Mouse (Mus musculus) stomach, embryonic 14.5 days (tissue): ENCODE measurements at regions not wholly inside any gene's neighbourhood (a gene's known extent, or its start where the extent isn't known, plus 50 kb on each side); places are given as distances from the start of the nearest gene placed in this dataset.

Experiments
- ATAC-seq: fragments of 200-750 bp; cut with Nextera tagmentation; 2 replicates; pipeline ENCODE4 v1.8.0; 2017; ENCODE audit warnings: low read depth, moderate TSS enrichment; ENCODE audit not compliant: insufficient number of reproducible peaks, insufficient read depth, low FRiP score
- H3K27ac ChIP-seq: fragments of 300-500 bp; sonication (generic); 2 replicates; pipeline ENCODE4 v1.5.1; 2014; ENCODE audit warnings: mild to moderate bottlenecking, low read length, moderate library complexity, mixed read lengths
- H3K27me3 ChIP-seq: fragments of 300-500 bp; sonication (generic); 2 replicates; pipeline ENCODE4 v1.6.1; 2014; ENCODE audit warnings: low read length, control low read depth, mixed read lengths; ENCODE audit not compliant: control insufficient read depth, insufficient read depth
- H3K36me3 ChIP-seq: fragments of 300-500 bp; sonication (generic); 2 replicates; pipeline ENCODE4 v1.6.1; 2014; ENCODE audit warnings: mild to moderate bottlenecking, control low read depth, low read length, moderate library complexity, mixed read lengths; ENCODE audit not compliant: control insufficient read depth, insufficient read depth
- H3K4me1 ChIP-seq: fragments of 300-500 bp; sonication (generic); 2 replicates; pipeline ENCODE4 v1.6.1; 2014; ENCODE audit warnings: low read length, control low read depth, mixed read lengths; ENCODE audit not compliant: control insufficient read depth, insufficient read depth
- H3K4me2 ChIP-seq: fragments of 300-500 bp; sonication (generic); replicated peaks from 2 replicates; pipeline ENCODE4 v1.6.1; 2014; ENCODE audit warnings: low read depth, low read length, control low read depth
- H3K4me3 ChIP-seq: fragments of 300-500 bp; sonication (generic); 2 replicates; pipeline ENCODE4 v1.5.1; 2014; ENCODE audit warnings: low read depth, low read length, control low read depth
- H3K9ac ChIP-seq: fragments of 300-500 bp; sonication (generic); replicated peaks from 2 replicates; pipeline ENCODE4 v1.6.1; 2014; ENCODE audit warnings: low read depth, mild to moderate bottlenecking, control low read depth, low read length, moderate library complexity, mixed read lengths
- H3K9me3 ChIP-seq: fragments of 300-500 bp; sonication (generic); 2 replicates; pipeline ENCODE4 v1.6.1; 2016; ENCODE audit warnings: low read depth, low read length, control low read depth; ENCODE audit not compliant: control insufficient read depth
- WGBS: fragments of 180-500 bp; shearing (Covaris S2); extraction: QIAGEN DNeasy Blood & Tissue Kit; methylation state at CpG from one replicate; pipeline ENCODE4 v1.1.7; 2014; 5-methylcytosine and 5-hydroxymethylcytosine counted together

GRCm38 (mm10) chr1:73113137-73113536 lies 97.4 kb upstream of the Tnp1 start:
- Histone ChIP-seq H3K9ac (no peak overlapping the region), H3K4me3 (no peak overlapping the region), H3K4me1 (peaks cover 6% of the 10 kb centered on the region; the same call in 1 of the 2 replicates), H3K4me2 (no peak overlapping the region), H3K36me3 (no peaks in the 10 kb centered on the region), H3K9me3 (no peaks in the 10 kb centered on the region), H3K27me3 (no peaks in the 10 kb centered on the region), H3K27ac (no peak overlapping the region)
- ATAC-seq: no peak
- 77% methylated on average over 6 of the region's 6 CpGs for WGBS

GRCm38 (mm10) chr1:73112711-73113110 lies 97.0 kb upstream of the Tnp1 start:
- no peaks in the 10 kb centered on the region for H3K36me3 ChIP-seq
- no peaks in the 10 kb centered on the region for H3K27me3 ChIP-seq
- no peak overlapping the region for H3K4me3 ChIP-seq
- H3K4me1 ChIP-seq: peaks cover 6% of the 10 kb centered on the region; the same call in 1 of the 2 replicates
- H3K4me2 ChIP-seq: no peak overlapping the region
- no peak overlapping the region for H3K27ac ChIP-seq
- H3K9me3 ChIP-seq: no peaks in the 10 kb centered on the region
- WGBS: 74% methylated on average over 3 of the region's 3 CpGs
- ATAC-seq: no peak
- H3K9ac ChIP-seq: no peak overlapping the region

GRCm38 (mm10) chr1:73111911-73112310 lies 96.2 kb upstream of the Tnp1 start:
- Histone ChIP-seq H3K4me3 (no peak overlapping the region), H3K4me1 (peaks cover 6% of the 10 kb centered on the region; the same call in 1 of the 2 replicates), H3K27me3 (no peaks in the 10 kb centered on the region), H3K9me3 (no peaks in the 10 kb centered on the region), H3K27ac (no peak overlapping the region), H3K9ac (no peak overlapping the region), H3K4me2 (no peak overlapping the region), H3K36me3 (no peaks in the 10 kb centered on the region)
- WGBS: 94% methylated on average over 5 of the region's 5 CpGs
- no peak for ATAC-seq

GRCm38 (mm10) chr1:73105856-73106463 lies 90.3 kb upstream of the Tnp1 start:
- no peak overlapping the region for H3K27ac ChIP-seq
- 79% methylated on average over 4 of the region's 4 CpGs for WGBS
- no peak overlapping the region for H3K4me3 ChIP-seq
- no peak overlapping the region for H3K4me2 ChIP-seq
- H3K4me1 ChIP-seq: no peaks in the 10 kb centered on the region
- no peaks in the 10 kb centered on the region for H3K27me3 ChIP-seq
- H3K9ac ChIP-seq: no peak overlapping the region
- no peaks in the 10 kb centered on the region for H3K36me3 ChIP-seq
- ATAC-seq: no peak
- no peaks in the 10 kb centered on the region for H3K9me3 ChIP-seq

- Histone ChIP-seq H3K4me2 (no peak overlapping the region), H3K4me1 (no peaks in the 10 kb centered on the region), H3K27me3 (no peaks in the 10 kb centered on the region), H3K9ac (no peak overlapping the region), H3K4me3 (no peak overlapping the region), H3K36me3 (no peaks in the 10 kb centered on the region), H3K9me3 (no peaks in the 10 kb centered on the region), H3K27ac (no peak overlapping the region)
- no peak for ATAC-seq
- WGBS: 79% methylated on average over 6 of the region's 6 CpGs
These were observed 82.1 kb upstream of the Tnp1 start for GRCm38 (mm10) chr1:73097645-73098440.

DNA sequence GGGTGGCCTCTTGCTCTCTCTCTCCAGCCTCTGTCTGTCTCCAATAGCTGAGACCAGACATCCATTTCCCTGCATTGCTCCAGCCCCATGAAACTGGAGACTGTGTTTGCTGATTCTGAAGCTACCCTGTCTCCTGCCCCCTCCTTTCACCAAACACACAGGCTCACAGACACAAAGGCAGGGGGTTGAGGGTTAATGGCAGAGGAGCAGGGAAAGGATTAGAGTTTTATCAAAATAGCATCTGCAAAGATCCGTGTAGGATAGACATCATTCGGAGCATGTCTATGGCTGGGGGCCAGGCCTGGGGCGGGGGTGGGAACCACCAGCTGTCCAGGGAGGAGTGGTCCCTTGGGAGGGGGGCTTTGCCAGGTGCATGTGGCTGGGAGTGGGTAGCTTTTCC lies 73.9 kb upstream of the Tnp1 start:
- Histone ChIP-seq H3K36me3 (no peaks in the 10 kb centered on the region), H3K9ac (no peak overlapping the region), H3K9me3 (no peaks in the 10 kb centered on the region), H3K27me3 (no peaks in the 10 kb centered on the region), H3K4me2 (no peak overlapping the region), H3K4me3 (no peak overlapping the region), H3K27ac (peak overlapping the region; percentile 44; the same call in 1 of the 2 replicates), H3K4me1 (peaks cover 15% of the 10 kb centered on the region)
- 14% methylated on average over 3 of the region's 3 CpGs for WGBS
- peak; percentile 28; the same call in 1 of the 2 replicates for ATAC-seq

GRCm38 (mm10) chr1:73088494-73088893 lies 72.8 kb upstream of the Tnp1 start:
- no peak overlapping the region for H3K4me2 ChIP-seq
- no peaks in the 10 kb centered on the region for H3K36me3 ChIP-seq
- H3K9ac ChIP-seq: no peak overlapping the region
- H3K4me1 ChIP-seq: peaks cover 15% of the 10 kb centered on the region
- peak overlapping the region; percentile 46; the same call in 1 of the 2 replicates for H3K27ac ChIP-seq
- H3K27me3 ChIP-seq: no peaks in the 10 kb centered on the region
- ATAC-seq: no peak
- no peaks in the 10 kb centered on the region for H3K9me3 ChIP-seq
- 9% methylated on average over 2 of the region's 2 CpGs for WGBS
- H3K4me3 ChIP-seq: no peak overlapping the region

DNA sequence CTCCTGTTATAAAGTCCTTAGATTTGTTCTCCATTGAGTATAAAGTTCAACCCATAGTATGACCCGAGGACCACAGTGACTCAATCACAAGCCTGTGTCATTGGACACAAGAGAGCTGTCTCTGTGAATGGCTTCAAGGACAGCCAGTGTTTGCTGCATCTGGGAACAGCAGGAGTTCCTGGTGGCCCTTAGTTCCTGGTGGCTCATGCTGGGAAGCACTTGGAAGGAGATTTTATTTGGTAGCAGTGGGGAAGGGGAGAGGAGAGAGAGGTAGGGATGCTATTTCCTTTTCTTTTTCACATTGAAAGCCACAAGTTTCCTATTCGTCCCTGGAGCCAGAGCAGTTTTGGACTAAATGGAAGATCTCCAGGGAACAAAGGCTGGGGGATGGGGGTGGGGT lies 69.2 kb upstream of the Tnp1 start:
- no peaks in the 10 kb centered on the region for H3K27me3 ChIP-seq
- no peak for ATAC-seq
- no peak overlapping the region for H3K4me3 ChIP-seq
- no peaks in the 10 kb centered on the region for H3K9me3 ChIP-seq
- H3K27ac ChIP-seq: no peak overlapping the region
- no peaks in the 10 kb centered on the region for H3K36me3 ChIP-seq
- 25% methylated on average over 2 of the region's 2 CpGs for WGBS
- H3K4me1 ChIP-seq: peaks cover 15% of the 10 kb centered on the region
- no peak overlapping the region for H3K4me2 ChIP-seq
- no peak overlapping the region for H3K9ac ChIP-seq
